Mouse (Mus musculus): Measurements from ENCODE around the gene Sesn3.

GRCm38 (mm10) chr9:14274986-14275720 lies at the start of gene Sesn3:
- TF ChIP-seq GATA1 (IDR thresholded peaks at IDR 0.05; ENCODE audit: borderline replicate concordance, low read length): no peak
- TF ChIP-seq FLI1 (IDR thresholded peaks at IDR 0.05; ENCODE audit: low read length): no peak
